Mouse (Mus musculus) myocyte (in vitro differentiated cells): Measurements from ENCODE around the gene Nop9. TPM values are rescaled to one million over a fixed set of nuclear protein-coding genes. Genes with fewer than 3 reads are reported as not detected.
A peak's percentile ranks its signal among the peaks of the same experiment; 100 is the strongest.

ENCODE experiments used
- H3K27me3 ChIP-seq: one replicate; pipeline ENCODE4 v1.6.1; 2011; ENCODE audit not compliant: control insufficient read depth, insufficient read depth, insufficient read length
- H3K36me3 ChIP-seq: one replicate; pipeline ENCODE4 v1.6.1; 2011; ENCODE audit not compliant: control insufficient read depth, insufficient read depth
- H3K4me2 ChIP-seq: one replicate; pipeline ENCODE4 v1.6.1; 2011; ENCODE audit warnings: low read depth, control low read depth
- H3K4me3 ChIP-seq: one replicate; pipeline ENCODE4 v1.5.1; 2011; ENCODE audit warnings: mild to moderate bottlenecking, control low read depth, moderate library complexity
- H3K79me2 ChIP-seq: one replicate; pipeline ENCODE4 v1.6.1; 2011; ENCODE audit not compliant: control insufficient read depth, insufficient read depth
- H3ac ChIP-seq: one replicate; pipeline ENCODE4 v1.6.1; 2011; ENCODE audit not compliant: control insufficient read depth, insufficient read length
- CEBPB ChIP-seq: IDR thresholded peaks from 2 replicates; pipeline ENCODE4 v1.6.1; 2011; ENCODE audit warnings: mild to moderate bottlenecking, moderate library complexity; ENCODE audit not compliant: poor library complexity, insufficient read depth, severe bottlenecking
- E2F4 ChIP-seq: IDR thresholded peaks from one replicate; pipeline ENCODE4 v1.6.1; 2011; ENCODE audit warnings: mild to moderate bottlenecking, control low read depth, moderate library complexity; ENCODE audit not compliant: insufficient read depth
- MAX ChIP-seq: IDR thresholded peaks from one replicate; pipeline ENCODE4 v1.6.1; 2011; ENCODE audit warnings: low read depth, mild to moderate bottlenecking, control low read depth
- MYOD1 ChIP-seq, 3 experiments: IDR thresholded peaks; one replicate each; pipeline ENCODE4 v1.6.1; 2011; ENCODE audit warnings: control low read depth in 2 of 3, low read depth in 2 of 3, mild to moderate bottlenecking in 2 of 3, moderate library complexity in 1 of 3; ENCODE audit not compliant: insufficient read length in 2 of 3, control insufficient read depth in 1 of 3
- MYOG ChIP-seq, 3 experiments: IDR thresholded peaks; one replicate each; pipeline ENCODE4 v1.6.1; 2011; ENCODE audit warnings: control low read depth in 2 of 3, low read depth in 2 of 3, mild to moderate bottlenecking in 2 of 3; ENCODE audit not compliant: insufficient read length in 2 of 3, control insufficient read depth in 1 of 3, insufficient read depth in 1 of 3
- POLR2A ChIP-seq: IDR thresholded peaks from one replicate; pipeline ENCODE4 v1.6.1; 2011; ENCODE audit warnings: low read depth, mild to moderate bottlenecking, control low read depth, moderate library complexity; ENCODE audit not compliant: insufficient read length
- POLR2AphosphoS2 ChIP-seq: IDR thresholded peaks from one replicate; pipeline ENCODE4 v1.6.1; 2011; ENCODE audit warnings: low read depth, control low read depth; ENCODE audit not compliant: insufficient read length
- REST ChIP-seq: IDR thresholded peaks from one replicate; pipeline ENCODE4 v1.6.1; 2011; ENCODE audit warnings: mild to moderate bottlenecking, control low read depth, moderate library complexity; ENCODE audit not compliant: insufficient read depth, insufficient read length
- SRF ChIP-seq: IDR thresholded peaks from one replicate; pipeline ENCODE4 v1.6.1; 2011; ENCODE audit warnings: low read depth; ENCODE audit not compliant: control insufficient read depth, insufficient read length
- TCF12 ChIP-seq: IDR thresholded peaks from one replicate; pipeline ENCODE4 v1.6.1; 2011; ENCODE audit warnings: mild to moderate bottlenecking, control low read depth; ENCODE audit not compliant: poor library complexity, insufficient read depth, severe bottlenecking
- TCF3 ChIP-seq: IDR thresholded peaks from one replicate; pipeline ENCODE4 v1.6.1; 2011; ENCODE audit warnings: low read depth, control low read depth; ENCODE audit not compliant: insufficient read length
- USF1 ChIP-seq: IDR thresholded peaks from one replicate; pipeline ENCODE4 v1.6.1; 2011; ENCODE audit warnings: low read depth, mild to moderate bottlenecking, control low read depth, moderate library complexity
- polyA plus RNA-seq: library from polyadenylated mRNA; unstranded; fragments of >200 nt; fragmentation: generic; extraction: Trizol; gene quantifications from one replicate; pipeline ENCODE4 v1.2.1, GENCODE M21; 2012; ENCODE audit warnings: missing spikeins

Gene Nop9
- 24.9 TPM for polyA plus RNA-seq

DNA sequence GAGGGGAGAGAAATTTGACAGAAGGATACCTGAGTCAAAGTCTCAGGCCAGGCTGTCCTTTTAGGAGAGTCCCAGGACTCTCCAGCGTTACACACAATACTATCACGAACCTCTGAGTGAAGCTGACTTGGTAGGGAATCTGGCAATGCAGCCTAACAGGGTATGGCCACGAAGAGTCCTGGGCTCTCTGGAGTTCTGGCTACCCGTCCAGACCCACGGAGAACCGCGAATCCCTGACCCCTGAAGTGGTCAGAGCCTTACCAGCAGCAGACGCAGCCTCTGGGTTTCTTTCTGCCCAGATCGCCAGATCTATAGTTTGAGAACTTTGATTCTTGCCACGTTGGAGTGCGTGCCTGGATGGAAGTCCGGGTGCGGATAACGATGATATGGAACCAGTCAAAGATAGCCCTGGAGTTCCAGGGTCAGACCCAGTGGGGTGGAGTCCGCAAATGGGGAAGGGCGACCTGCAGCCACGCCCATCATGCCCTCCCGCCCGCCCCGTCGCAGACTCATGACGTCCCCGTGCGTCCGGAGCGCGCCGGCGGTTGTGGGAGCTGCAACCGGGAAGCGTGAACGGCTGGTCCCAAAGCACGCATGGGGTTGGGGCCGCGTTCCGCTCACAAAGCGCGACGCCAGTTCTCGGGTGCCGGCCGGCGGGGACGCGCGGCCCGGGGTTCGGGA, at the start of gene Nop9, which contains the start of gene Dhrs1:
Gene Nop9 (plus strand): TSS at position 514 of the 681 bp plus-strand sequence.
Gene Dhrs1 (minus strand): TSS at position 511 of the 681 bp plus-strand sequence.
- peaks cover 21% of the 10 kb centered on the region for H3K79me2 ChIP-seq
- peak within 1 kb of the TSS; percentile 91 for H3K4me2 ChIP-seq
- peak within 1 kb of the TSS; percentile 25 for H3ac ChIP-seq
- peak within 1 kb of the TSS; percentile 81 for H3K4me3 ChIP-seq
- H3K27me3 ChIP-seq: no peaks in the 10 kb centered on the region
- no peak for TF ChIP-seq REST
- peak in 1 of 3 experiments; percentile 24 for TF ChIP-seq MYOD1 (IDR thresholded peaks at IDR 0.05; ENCODE audit: control insufficient read depth in 1 of 3, insufficient read length in 2 of 3, low read depth in 2 of 3)
- TF ChIP-seq POLR2A: peak; percentile 89
- no peak for TF ChIP-seq MAX
- no peak for TF ChIP-seq TCF12
- no peak for TF ChIP-seq USF1
- peak; percentile 75 for TF ChIP-seq POLR2AphosphoS2
- peak in 1 of 3 experiments; percentile 2 for TF ChIP-seq MYOG (IDR thresholded peaks at IDR 0.05; ENCODE audit: control insufficient read depth in 1 of 3, insufficient read depth in 1 of 3, insufficient read length in 2 of 3, low read depth in 2 of 3)
- no peak for TF ChIP-seq TCF3
- no peak for TF ChIP-seq CEBPB
- TF ChIP-seq SRF: no peak
- TF ChIP-seq E2F4: peak; percentile 37
- H3K36me3 ChIP-seq: peaks cover 25% of the 10 kb centered on the region

DNA sequence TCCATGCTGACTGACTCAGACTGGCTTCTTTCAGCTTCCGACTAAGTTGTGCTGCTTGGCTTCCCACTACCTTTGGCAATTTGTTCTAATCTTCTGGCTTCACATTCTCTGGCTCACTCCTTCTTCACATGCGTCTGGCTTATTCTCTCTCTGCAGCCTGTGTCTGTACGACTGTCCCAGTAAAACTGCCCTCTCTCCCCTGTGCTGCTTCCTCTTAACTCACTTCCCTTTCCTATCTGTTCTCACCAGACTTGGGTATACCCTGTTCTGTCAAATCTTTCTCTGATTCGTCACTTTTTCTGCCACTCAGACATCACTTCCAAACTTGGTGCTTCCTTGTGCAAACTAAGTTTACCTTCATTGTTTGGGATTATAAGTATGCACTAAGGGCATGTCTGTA, 48.3 kb upstream of the Nop9 start:
- H3K36me3 ChIP-seq: no peaks in the 10 kb centered on the region
- no peak overlapping the region for H3ac ChIP-seq
- TF ChIP-seq POLR2AphosphoS2 (no peak), USF1 (no peak), TCF3 (no peak), MYOD1 (IDR thresholded peaks at IDR 0.05; ENCODE audit: control insufficient read depth in 1 of 3, insufficient read length in 2 of 3, low read depth in 2 of 3) (no peak), REST (no peak), CEBPB (no peak), MYOG (IDR thresholded peaks at IDR 0.05; ENCODE audit: control insufficient read depth in 1 of 3, insufficient read depth in 1 of 3, insufficient read length in 2 of 3, low read depth in 2 of 3) (no peak), POLR2A (no peak), SRF (no peak), TCF12 (no peak), MAX (no peak), E2F4 (no peak)
- H3K4me3 ChIP-seq: no peak overlapping the region
- no peaks in the 10 kb centered on the region for H3K79me2 ChIP-seq
- peaks cover 4% of the 10 kb centered on the region for H3K27me3 ChIP-seq
- H3K4me2 ChIP-seq: no peak overlapping the region

DNA sequence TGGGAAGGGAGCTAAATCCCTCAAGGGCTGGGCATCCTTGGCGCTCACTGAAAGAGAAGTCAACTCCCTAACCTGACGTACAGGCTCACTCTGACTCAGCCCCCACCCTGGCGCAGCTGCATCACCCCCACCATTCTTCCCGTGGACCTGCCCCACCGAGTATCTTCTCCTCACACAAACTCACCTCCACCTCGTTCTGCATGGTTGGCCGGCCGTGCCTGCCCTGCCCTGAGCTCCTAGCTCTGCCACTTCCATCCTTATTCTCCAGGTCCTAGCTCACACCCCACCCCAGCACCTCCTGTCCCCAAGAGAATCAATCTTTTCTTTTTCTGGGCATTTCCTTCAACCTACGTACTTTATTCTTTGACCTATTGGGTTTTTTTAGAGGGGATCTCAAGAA, 44.4 kb upstream of the Nop9 start:
- TF ChIP-seq POLR2A: no peak
- TF ChIP-seq POLR2AphosphoS2: no peak
- TF ChIP-seq TCF12: no peak
- no peak for TF ChIP-seq MAX
- no peak for TF ChIP-seq E2F4
- no peak for TF ChIP-seq MYOD1 (IDR thresholded peaks at IDR 0.05; ENCODE audit: control insufficient read depth in 1 of 3, insufficient read length in 2 of 3, low read depth in 2 of 3)
- no peak for TF ChIP-seq MYOG (IDR thresholded peaks at IDR 0.05; ENCODE audit: control insufficient read depth in 1 of 3, insufficient read depth in 1 of 3, insufficient read length in 2 of 3, low read depth in 2 of 3)
- no peak for TF ChIP-seq USF1
- no peak for TF ChIP-seq CEBPB
- no peak for TF ChIP-seq REST
- no peak for TF ChIP-seq SRF
- no peak for TF ChIP-seq TCF3
- H3K36me3 ChIP-seq: no peaks in the 10 kb centered on the region
- no peak overlapping the region for H3ac ChIP-seq
- H3K4me2 ChIP-seq: no peak overlapping the region
- no peak overlapping the region for H3K4me3 ChIP-seq
- H3K79me2 ChIP-seq: no peaks in the 10 kb centered on the region
- peaks cover 4% of the 10 kb centered on the region for H3K27me3 ChIP-seq

DNA sequence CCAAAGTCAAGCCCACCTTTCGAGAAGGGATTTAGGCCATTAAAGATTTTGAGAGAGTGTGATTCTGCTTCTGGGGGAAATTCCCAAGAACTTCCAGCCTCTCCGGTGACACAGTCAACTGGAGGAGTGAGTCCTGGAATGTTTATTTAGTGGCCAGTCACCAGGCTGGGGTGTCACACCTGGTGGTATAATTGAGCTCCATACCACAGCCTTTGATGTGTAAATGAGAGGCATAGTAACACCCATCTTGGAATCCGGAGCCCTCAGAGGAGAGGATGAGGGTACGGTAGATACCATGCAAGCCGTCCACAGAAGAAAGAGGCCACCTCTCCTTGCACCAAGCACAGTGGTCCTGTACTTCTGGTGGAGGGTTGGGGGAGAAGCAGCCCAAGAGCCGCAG, 42.7 kb upstream of the Nop9 start:
- Histone ChIP-seq H3ac (no peak overlapping the region), H3K27me3 (peaks cover 4% of the 10 kb centered on the region), H3K79me2 (no peaks in the 10 kb centered on the region)

More for the DNA sequence above, 42.7 kb upstream of the Nop9 start:
- H3K4me3 ChIP-seq: no peak overlapping the region
- TF ChIP-seq TCF12 (no peak), SRF (no peak), MYOD1 (IDR thresholded peaks at IDR 0.05; ENCODE audit: control insufficient read depth in 1 of 3, insufficient read length in 2 of 3, low read depth in 2 of 3) (no peak), POLR2AphosphoS2 (no peak), MAX (no peak), TCF3 (no peak), CEBPB (no peak), REST (no peak), MYOG (IDR thresholded peaks at IDR 0.05; ENCODE audit: control insufficient read depth in 1 of 3, insufficient read depth in 1 of 3, insufficient read length in 2 of 3, low read depth in 2 of 3) (no peak), E2F4 (no peak), USF1 (no peak), POLR2A (no peak)
- H3K36me3 ChIP-seq: no peaks in the 10 kb centered on the region
- H3K4me2 ChIP-seq: no peak overlapping the region
